Mouse (Mus musculus) urinary bladder, adult 2 months (tissue): ENCODE measurements around the gene Slpi. TPM values are rescaled to one million over a fixed set of nuclear protein-coding genes. Genes with fewer than 3 reads are reported as not detected.

Source experiments
- DNase-seq: peaks from one replicate; pipeline ENCODE4 v3.0.0; 2022; ENCODE audit warnings: low spot score
- polyA plus RNA-seq: library from polyadenylated mRNA; depleted of rRNA; stranded (reverse); fragments of >200 nt; gene quantifications from 2 replicates; pipeline ENCODE4 v1.2.3, GENCODE M21; 2012; rRNA removed

Slpi gene
- polyA plus RNA-seq: 28.3 and 42.1 TPM in 2 replicates

GRCm38 (mm10) chr2:164389020-164389419, at the start of gene Slpi:
Gene Slpi (minus strand): TSS chr2:164389095.
- DNase-seq: no peak

- no peak for DNase-seq
Observed at GRCm38 (mm10) chr2:164438257-164438656, 49.4 kb upstream of the Slpi start.

DNA sequence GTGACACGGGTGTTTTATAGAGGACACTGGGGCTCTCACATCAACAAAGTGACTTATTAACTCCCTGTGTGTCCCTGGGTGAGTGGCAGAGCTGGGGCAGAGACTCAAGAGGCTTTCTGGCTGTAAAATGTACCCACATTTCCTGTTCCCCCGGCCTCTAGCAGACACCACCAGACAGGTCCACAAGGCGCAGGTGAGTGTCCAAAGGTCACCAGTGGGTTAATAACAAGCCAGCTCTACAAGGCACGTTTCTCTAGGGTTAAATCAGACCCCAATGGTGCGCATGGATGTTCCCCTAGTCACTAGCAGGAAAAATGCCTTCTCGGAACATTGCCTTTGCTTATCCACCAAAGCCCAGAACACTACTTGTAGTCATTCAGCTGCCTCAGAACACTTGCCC, 48.8 kb upstream of the Slpi start:
- no peak for DNase-seq

GRCm38 (mm10) chr2:164436961-164437360, 48.1 kb upstream of the Slpi start:
- DNase-seq: no peak

DNA sequence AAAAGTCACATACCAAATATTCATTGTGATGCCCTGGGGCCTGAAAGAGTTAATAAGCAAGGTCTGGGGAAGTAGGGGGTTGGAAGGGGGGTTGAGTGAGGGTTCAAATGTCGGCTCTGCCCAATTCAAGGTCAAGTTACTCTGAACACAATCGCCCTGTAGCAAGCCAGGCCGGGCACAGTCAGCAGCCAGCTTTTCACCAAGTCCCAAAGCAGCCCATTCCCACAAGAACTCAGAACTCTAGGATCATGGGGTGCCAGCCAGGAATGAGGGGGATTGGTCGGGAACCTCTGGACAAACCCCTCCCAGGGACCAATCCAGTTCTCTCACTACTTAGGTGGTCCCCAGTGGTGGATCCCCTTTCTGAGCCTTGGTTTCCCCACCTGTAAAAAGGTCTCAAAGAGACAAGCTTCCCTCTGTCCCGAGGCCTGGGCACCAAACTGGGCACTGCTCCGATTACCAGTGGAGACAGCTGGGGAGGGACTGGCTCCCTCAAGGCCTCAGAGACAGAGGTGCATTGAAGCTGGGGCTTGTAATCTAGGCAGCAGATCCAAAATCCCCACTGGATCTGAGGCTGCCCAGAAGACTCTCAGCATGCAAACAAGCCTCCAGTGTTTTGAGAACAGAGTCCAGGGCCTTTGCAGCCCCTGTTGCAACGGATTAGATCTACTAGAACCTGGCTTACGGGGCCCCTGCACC, 47.5 kb upstream of the Slpi start:
- DNase-seq: no peak

DNA sequence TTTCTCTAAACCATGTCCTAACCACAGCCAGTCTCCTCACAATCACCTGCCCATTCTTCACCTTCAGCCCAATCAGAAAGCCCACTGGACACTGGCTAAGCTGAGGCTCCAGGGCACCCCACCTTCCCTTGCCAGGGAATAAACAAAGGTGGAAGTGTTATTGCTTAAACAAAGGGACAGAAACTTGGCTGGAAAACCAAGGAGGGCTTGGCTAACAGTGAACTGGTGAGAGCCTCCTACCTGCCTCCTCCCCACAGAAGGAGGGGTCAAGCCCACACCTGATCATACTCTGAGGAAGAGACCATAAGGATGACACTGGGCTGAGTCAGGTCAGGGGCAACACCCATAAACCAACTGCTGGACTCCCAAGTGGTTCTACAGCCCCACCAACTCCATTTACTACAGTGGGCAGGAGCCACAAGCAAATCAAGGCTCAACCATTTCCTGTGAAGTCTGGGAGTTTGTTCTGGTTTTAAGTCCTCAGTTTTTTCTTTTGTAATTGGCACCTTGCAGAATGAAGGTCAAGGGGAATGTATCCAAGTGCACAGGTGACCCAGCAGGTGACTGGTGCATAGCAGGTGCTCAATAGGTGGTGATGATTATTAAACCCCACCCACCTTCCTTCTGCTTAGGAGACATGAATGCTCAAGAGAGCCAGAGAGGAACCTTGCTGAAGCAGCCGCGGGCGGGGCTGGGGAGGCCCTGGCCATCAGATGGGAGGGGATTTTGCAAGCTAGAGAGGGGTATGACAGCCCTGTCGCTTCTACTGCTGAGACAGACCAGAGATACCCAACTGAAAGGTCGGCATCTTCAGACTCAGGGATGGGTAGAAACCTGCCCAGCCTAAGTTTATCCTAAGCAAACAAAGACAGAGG, 46.6 kb upstream of the Slpi start:
- DNase-seq: no peak

DNA sequence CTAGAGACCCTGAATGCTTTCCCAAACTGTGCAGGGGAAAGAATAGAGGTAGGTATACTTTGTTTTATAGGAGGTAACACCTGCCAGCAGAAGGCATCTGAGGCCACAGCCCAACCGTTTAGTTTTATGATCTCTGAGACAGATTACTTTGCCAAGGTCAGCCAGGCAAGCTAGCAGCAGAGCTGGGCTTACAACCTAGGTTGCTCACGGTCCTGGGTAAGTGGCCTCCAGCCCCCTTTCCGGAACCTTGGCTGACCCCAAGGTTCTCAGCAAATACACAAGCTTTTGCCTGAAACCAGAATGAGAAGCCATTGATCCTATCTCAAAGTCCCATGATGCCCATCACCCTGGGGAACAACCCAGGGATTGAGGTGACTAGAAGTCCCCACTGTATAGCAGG, 45.8 kb upstream of the Slpi start:
- no peak for DNase-seq

- no peak for DNase-seq
Observed at GRCm38 (mm10) chr2:164433278-164433895, 44.5 kb upstream of the Slpi start.

- DNase-seq: no peak
Observed at GRCm38 (mm10) chr2:164432541-164433191, 43.8 kb upstream of the Slpi start.

DNA sequence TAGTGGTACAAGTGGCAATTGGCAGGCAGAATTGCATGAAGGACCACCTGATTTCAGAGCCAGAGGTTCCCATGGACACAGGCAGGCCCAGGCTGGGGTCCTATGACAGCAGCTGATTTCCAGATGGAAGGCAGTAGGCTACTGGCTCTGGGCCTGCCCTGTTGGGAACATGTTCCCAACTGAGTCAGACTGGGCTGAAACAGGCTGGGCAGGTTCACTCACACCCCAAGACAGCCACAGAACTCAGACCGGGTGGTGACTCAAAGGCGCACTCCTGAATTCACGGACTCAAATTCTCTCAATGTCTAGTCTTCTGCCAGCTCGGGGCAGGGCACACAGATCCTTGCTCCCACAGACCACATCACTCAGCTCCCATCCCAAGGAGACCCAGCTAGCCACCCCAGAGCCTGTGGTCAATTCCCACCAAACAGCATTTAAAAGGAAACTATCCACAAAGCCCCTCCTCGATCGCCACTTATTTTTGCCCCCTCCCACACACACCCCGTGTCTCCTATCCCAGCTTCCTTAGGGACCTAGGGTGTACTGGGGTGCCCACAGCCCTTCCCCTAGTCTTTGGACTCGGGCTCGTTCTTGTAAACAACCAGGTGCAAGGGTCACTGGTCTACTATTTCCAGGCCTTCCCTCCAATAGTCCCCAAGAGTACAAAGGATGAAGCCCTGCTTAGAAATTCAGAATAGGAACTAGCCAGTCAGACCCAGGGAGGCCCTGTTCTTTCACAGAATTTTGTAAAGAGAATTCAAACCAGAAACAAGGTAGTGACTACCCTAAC, 43.0 kb upstream of the Slpi start:
- DNase-seq: no peak

GRCm38 (mm10) chr2:164430697-164431096, 41.8 kb upstream of the Slpi start:
- DNase-seq: no peak

DNA sequence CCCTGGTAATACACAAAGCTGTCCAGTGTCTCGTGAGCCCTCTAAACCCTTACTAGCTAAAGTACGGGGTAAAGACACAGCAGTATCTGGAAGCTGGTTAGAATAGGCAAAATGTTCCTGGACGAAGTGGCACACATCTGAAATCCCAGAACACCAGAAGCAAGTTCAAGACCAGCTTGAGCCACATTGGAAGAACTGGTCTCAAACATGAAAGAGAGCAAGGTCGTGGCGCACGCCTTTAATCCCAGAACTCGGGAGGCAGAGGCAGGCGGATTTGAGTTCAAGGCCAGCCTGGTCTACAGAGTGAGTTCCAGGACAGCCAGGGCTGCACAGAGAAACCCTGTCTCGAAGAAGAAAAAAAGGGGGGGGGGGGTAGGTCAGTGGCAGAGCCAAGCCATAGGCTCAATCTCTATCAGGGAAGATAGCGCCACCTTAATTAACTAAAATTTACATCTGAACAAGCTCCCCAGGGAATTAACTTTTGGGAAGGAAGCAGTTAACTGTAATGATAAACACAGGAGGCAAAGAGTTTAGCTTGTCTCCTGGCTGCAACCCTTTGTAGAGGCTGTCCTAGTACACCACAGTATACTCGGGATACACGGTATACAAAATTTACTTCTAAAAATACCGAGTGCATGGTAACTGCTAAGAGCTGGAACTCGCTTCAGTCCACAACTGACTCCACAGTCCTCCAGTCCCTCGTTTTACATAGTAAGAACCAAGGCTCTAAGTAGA, 41.2 kb upstream of the Slpi start:
- no peak for DNase-seq

GRCm38 (mm10) chr2:164428451-164428850, 39.6 kb upstream of the Slpi start:
- no peak for DNase-seq

- DNase-seq: no peak
Observed at GRCm38 (mm10) chr2:164426952-164427351, 38.1 kb upstream of the Slpi start.

GRCm38 (mm10) chr2:164426121-164426520, 37.2 kb upstream of the Slpi start:
- DNase-seq: no peak

DNA sequence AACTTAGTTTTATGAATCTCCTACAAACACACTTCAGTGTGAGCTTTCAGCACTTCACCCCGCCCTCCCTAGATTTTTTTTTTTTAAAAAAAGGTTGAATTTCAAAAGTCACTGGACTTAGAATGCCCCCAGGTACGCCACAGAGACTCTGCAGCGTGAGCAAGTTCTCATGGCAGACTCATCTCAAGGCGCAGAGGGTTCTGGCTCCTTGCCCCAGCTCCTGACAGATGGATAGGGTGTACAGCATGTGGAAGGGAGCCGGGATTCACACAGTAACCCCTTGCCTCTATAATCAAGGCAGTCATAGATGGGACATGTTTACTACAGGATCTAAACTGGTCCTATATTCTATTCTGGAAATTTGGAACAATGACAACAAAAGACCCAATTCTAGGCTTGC, 36.5 kb upstream of the Slpi start:
- no peak for DNase-seq

DNA sequence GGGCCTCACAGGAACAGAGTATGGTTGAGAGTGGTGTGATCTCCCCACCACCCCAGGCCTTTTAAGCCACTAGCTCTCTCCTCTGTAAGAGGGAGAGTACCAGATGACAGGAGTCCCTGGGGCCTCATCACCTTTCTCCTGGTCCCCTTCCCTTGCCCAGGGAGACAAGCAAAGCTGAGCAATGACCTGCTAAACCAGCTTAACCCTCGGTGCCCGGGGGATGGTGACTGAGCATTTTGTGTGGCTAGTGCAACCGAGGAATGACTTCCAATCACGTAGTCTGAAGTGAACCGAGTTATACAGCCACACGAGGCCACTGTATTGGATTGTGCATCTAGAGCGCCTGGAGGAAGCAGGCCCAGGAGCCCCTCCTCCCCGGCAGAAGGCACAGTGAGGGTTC, 35.5 kb upstream of the Slpi start:
- no peak for DNase-seq

GRCm38 (mm10) chr2:164423464-164423863, 34.6 kb upstream of the Slpi start:
- no peak for DNase-seq

DNA sequence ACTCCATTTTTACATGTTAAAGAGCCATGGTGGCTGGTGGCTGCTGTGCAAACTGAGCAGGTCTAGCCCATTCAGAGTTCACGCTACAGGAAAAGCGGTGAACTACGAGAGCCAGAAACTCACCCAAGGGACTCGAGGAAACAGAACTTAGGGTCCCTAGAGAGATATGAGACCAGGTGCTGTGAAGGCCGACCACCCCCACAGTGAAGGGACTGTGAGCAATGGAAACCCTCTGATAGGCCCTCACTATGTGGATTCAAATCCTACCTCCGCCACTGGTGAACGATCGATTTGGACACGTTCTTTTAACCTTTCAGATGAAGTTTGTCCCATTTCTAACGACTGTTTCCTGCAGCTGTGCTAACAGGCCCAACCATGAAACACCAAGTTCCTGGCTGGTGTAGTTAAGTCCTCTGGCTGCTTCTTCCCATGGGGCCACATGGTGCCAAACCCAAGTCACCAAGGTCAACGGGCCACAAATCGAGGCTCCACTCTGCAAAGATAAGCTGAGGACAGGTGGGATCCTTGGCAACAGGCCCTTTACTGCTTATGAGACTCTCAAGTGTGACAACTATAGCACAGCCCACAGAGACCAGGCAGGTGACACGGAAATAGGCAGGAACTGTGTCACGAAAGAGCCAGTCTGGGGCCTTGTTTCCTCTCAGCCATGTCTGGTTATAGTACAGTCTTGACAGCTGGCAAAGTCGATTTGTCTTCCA, 33.9 kb upstream of the Slpi start:
- DNase-seq: no peak

- DNase-seq: no peak
Observed at GRCm38 (mm10) chr2:164421979-164422378, 33.1 kb upstream of the Slpi start.
